Comparison of ENCODE assay signal across 12 mouse cellular contexts in the genomic region with DNA sequence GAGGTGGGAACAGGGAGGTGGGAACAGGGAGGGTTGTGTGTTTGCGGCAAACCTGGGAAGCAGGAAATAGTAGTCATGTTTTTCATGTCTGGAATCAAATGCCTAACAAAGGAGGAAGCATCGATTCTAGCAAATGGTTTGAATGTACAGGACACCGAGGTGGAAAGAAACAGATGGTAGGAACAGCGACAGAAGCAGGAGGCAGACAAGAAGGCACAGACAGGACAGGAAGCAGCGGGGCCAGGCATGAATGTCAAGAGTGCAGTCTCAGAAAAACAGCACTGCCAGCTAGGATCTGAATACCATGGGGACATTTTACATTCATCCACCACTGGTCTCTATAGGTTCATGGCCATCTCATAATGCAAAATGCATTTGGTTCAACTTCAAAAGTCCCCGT.
"Had no signal": no experiment of that assay in that cellular context is flagged by ENCODE, and none has a peak within 500 bp of the region (broad histone marks: within the 10 kb centered on the region; RNA-seq: fewer than 3 reads in every experiment).

No protein-coding gene starts in this region.

- DNase-seq: kidney, postnatal 25 days; layer of hippocampus, adult 9-11 months; liver, postnatal 0 days; lung, embryonic 14.5 days; right cerebral cortex, adult 18-20 months; right cerebral cortex, postnatal 14 days; right cerebral cortex, postnatal 4 days; thymus, adult 2 months; thymus, postnatal 14 days; thymus, postnatal 4 days had no signal

- ATAC-seq: liver, postnatal 0 days; lung, postnatal 0 days; midbrain, embryonic 15.5 days had no signal
